In the genomic region with DNA sequence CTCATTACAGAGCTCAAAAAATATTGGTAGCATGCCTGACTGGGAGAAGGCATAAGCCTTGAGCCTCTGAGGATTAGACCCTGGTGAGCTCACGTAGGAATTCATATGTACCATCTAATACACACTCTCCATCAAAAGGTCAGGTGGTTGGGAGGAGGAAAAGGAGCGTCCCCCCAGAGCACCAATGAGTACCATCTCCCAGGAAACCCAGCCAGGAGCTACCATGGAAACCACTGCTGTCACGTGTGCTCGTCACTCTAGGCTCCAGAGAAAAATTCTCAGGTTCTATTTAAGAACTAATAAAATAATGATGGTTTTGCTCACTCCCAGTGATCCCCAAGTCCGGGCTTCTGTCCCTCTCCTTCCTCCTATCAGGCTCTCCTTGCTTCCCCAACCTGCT, we compare ENCODE assay signal across 18 mouse cellular contexts. TPM values are rescaled to one million over a fixed set of nuclear protein-coding genes. Genes with fewer than 3 reads are reported as not detected.
DNase-seq lines count a peak whose midpoint lies in the region; ATAC-seq and TF ChIP-seq lines count a peak whose summit lies in the region.
"Had no signal": no experiment of that assay in that cellular context is flagged by ENCODE, and none has a peak within 500 bp of the region (broad histone marks: within the 10 kb centered on the region; RNA-seq: fewer than 3 reads in every experiment).

No protein-coding gene starts in this region.

- DNase-seq in hindbrain, embryonic 11.5 days (ENCODE audit: low spot score), result no peak
- DNase-seq in brain, embryonic 14.5 days (ENCODE audit: low read depth), result peak; percentile 82
- DNase-seq in kidney, adult 9 months, result no peak
- no peak for DNase-seq in gastrocnemius, postnatal 36 days
- no peak for DNase-seq in urinary bladder, postnatal 25 days (ENCODE audit: low spot score)
- DNase-seq: adrenal gland, postnatal 14 days; cerebellum, adult 11-12 months; heart, postnatal 4 days; lung, adult 18-20 months; thymus, postnatal 4 days had no signal

- no peak overlapping the region for H3K4me3 ChIP-seq in hindbrain, embryonic 12.5 days
- no peak overlapping the region for H3K4me3 ChIP-seq in hindbrain, embryonic 11.5 days (ENCODE audit: low read depth, low read length)
- H3K4me3 ChIP-seq in hindbrain, embryonic 16.5 days (ENCODE audit: low read length), result no peak overlapping the region; the same call in 1 of the 2 replicates
- H3K4me3 ChIP-seq in midbrain, embryonic 15.5 days, result peak overlapping the region; percentile 30; the same call in 1 of the 2 replicates
- H3K4me3 ChIP-seq: limb, embryonic 13.5 days had no signal

- H3K9me3 ChIP-seq in hindbrain, embryonic 12.5 days (replicated peaks), result no peaks in the 10 kb centered on the region
- no peaks in the 10 kb centered on the region for H3K9me3 ChIP-seq in hindbrain, embryonic 11.5 days (ENCODE audit: control insufficient read depth, low read length)
- H3K9me3 ChIP-seq in hindbrain, embryonic 16.5 days (ENCODE audit: control insufficient read depth, low read length), result no peaks in the 10 kb centered on the region
- H3K9me3 ChIP-seq in midbrain, embryonic 15.5 days, result no peaks in the 10 kb centered on the region
- H3K9me3 ChIP-seq: limb, embryonic 13.5 days had no signal

- TF ChIP-seq CTCF in brain, embryonic 14.5 days (IDR thresholded peaks at IDR 0.05; ENCODE audit: borderline replicate concordance, extremely low read depth, insufficient read depth, insufficient read length), result no peak

- H3K4me1 ChIP-seq in hindbrain, embryonic 12.5 days, result peaks cover 18% of the 10 kb centered on the region
- no peaks in the 10 kb centered on the region; the same call in 1 of the 2 replicates for H3K4me1 ChIP-seq in hindbrain, embryonic 11.5 days (replicated peaks; ENCODE audit: control insufficient read depth, insufficient read depth, low read length)
- H3K4me1 ChIP-seq in hindbrain, embryonic 16.5 days (ENCODE audit: control insufficient read depth, insufficient read depth, low read depth, low read length), result peaks cover 11% of the 10 kb centered on the region
- H3K4me1 ChIP-seq in midbrain, embryonic 15.5 days, result peaks cover 38% of the 10 kb centered on the region
- H3K4me1 ChIP-seq: limb, embryonic 13.5 days had no signal

- ATAC-seq in hindbrain, embryonic 12.5 days (ENCODE audit: low FRiP score), result peak; percentile 67
- ATAC-seq in hindbrain, embryonic 11.5 days (ENCODE audit: low FRiP score), result no peak
- peak; percentile 26; the same call in 1 of the 2 replicates for ATAC-seq in hindbrain, embryonic 16.5 days
- peak; percentile 64 for ATAC-seq in midbrain, embryonic 15.5 days (replicated peaks)

- H3K27me3 ChIP-seq in hindbrain, embryonic 12.5 days, result peaks cover 15% of the 10 kb centered on the region
- H3K27me3 ChIP-seq in hindbrain, embryonic 11.5 days (ENCODE audit: control insufficient read depth, insufficient read depth, low read length), result peaks cover 8% of the 10 kb centered on the region
- no peaks in the 10 kb centered on the region for H3K27me3 ChIP-seq in hindbrain, embryonic 16.5 days (replicated peaks; ENCODE audit: control insufficient read depth, insufficient read depth, low read length)
- no peaks in the 10 kb centered on the region; the same call in 1 of the 2 replicates for H3K27me3 ChIP-seq in midbrain, embryonic 15.5 days (replicated peaks)

- H3K27ac ChIP-seq in hindbrain, embryonic 12.5 days, result peak overlapping the region; percentile 72
- H3K27ac ChIP-seq in hindbrain, embryonic 11.5 days (ENCODE audit: low read depth, low read length), result no peak overlapping the region
- peak overlapping the region; percentile 78 for H3K27ac ChIP-seq in hindbrain, embryonic 16.5 days (ENCODE audit: low read depth, low read length)
- peak overlapping the region; percentile 90 for H3K27ac ChIP-seq in midbrain, embryonic 15.5 days
- H3K27ac ChIP-seq: kidney, postnatal 0 days; limb, embryonic 13.5 days; macrophage had no signal

- no peaks in the 10 kb centered on the region for H3K36me3 ChIP-seq in hindbrain, embryonic 12.5 days
- no peaks in the 10 kb centered on the region for H3K36me3 ChIP-seq in hindbrain, embryonic 11.5 days (ENCODE audit: control insufficient read depth, insufficient read depth, low read length)
- H3K36me3 ChIP-seq in hindbrain, embryonic 16.5 days (ENCODE audit: control insufficient read depth, insufficient read depth, low read length), result no peaks in the 10 kb centered on the region
- no peaks in the 10 kb centered on the region for H3K36me3 ChIP-seq in midbrain, embryonic 15.5 days (replicated peaks)
- H3K36me3 ChIP-seq: limb, embryonic 13.5 days had no signal

- TF ChIP-seq POLR2A in brain, embryonic 14.5 days (IDR thresholded peaks at IDR 0.05; ENCODE audit: borderline replicate concordance, extremely low read depth, insufficient read depth, insufficient read length, poor library complexity, severe bottlenecking), result no peak

- H3K4me2 ChIP-seq in hindbrain, embryonic 12.5 days (replicated peaks), result peak overlapping the region; percentile 41; the same call in 1 of the 2 replicates
- H3K4me2 ChIP-seq in hindbrain, embryonic 11.5 days (replicated peaks; ENCODE audit: low read depth, low read length), result no peak overlapping the region
- H3K4me2 ChIP-seq in hindbrain, embryonic 16.5 days (ENCODE audit: low read length), result peak overlapping the region; percentile 57
- peak overlapping the region; percentile 53 for H3K4me2 ChIP-seq in midbrain, embryonic 15.5 days
- H3K4me2 ChIP-seq: heart, embryonic 11.5 days; limb, embryonic 13.5 days had no signal

- WGBS in hindbrain, embryonic 12.5 days, result 45% methylated on average over 5 of the region's 5 CpGs
- WGBS in hindbrain, embryonic 11.5 days, result 68% methylated on average over 5 of the region's 5 CpGs
- 30% methylated on average over 5 of the region's 5 CpGs for WGBS in hindbrain, embryonic 16.5 days
- 19% methylated on average over 5 of the region's 5 CpGs for WGBS in midbrain, embryonic 15.5 days

- peak overlapping the region; percentile 37; the same call in 1 of the 2 replicates for H3K9ac ChIP-seq in hindbrain, embryonic 12.5 days
- no peak overlapping the region for H3K9ac ChIP-seq in hindbrain, embryonic 11.5 days (ENCODE audit: low read depth, low read length)
- no peak overlapping the region; the same call in 1 of the 2 replicates for H3K9ac ChIP-seq in hindbrain, embryonic 16.5 days (ENCODE audit: low read depth, low read length)
- H3K9ac ChIP-seq in midbrain, embryonic 15.5 days, result no peak overlapping the region
- H3K9ac ChIP-seq: limb, embryonic 13.5 days had no signal

- intact Hi-C loops in gastrocnemius, postnatal 36 days (cut with DNase I), result loop anchor here (10.0 kb wide), 1 partner anchor 683 kb away; no protein-coding TSS in a partner anchor

RNA-seq across cellular contexts. Expression of a gene that starts 10.5 kb away (rescaled TPM):
- 20.7 and 21.5 TPM in 2 replicates for polyA plus RNA-seq in hindbrain, embryonic 12.5 days (2016; fragmentation: Nextera tagmentation; extraction: Ambion mirVana)
- polyA plus RNA-seq in hindbrain, embryonic 11.5 days (2014; fragmentation: Nextera tagmentation; extraction: Ambion mirVana), result 10.7 and 12.1 TPM in 2 replicates
- polyA plus RNA-seq in brain, embryonic 14.5 days (2012; rRNA removed), result 21.3 and 28.3 TPM in 2 replicates
- polyA plus RNA-seq in hindbrain, embryonic 16.5 days (2015; fragmentation: Nextera tagmentation; extraction: Ambion mirVana), result 46.6 and 52.6 TPM in 2 replicates
- 58.0 and 61.8 TPM in 2 replicates for polyA plus RNA-seq in midbrain, embryonic 15.5 days (2015; fragmentation: Nextera tagmentation; extraction: Ambion mirVana)
- not detected for total RNA-seq in gastrocnemius, postnatal 36 days (2021)
- total RNA-seq: gastrocnemius, adult 18-20 months had no signal
- polyA plus RNA-seq: macrophage had no signal

RNA-seq across cellular contexts. Expression of a gene that starts 28.8 kb away (rescaled TPM):
- polyA plus RNA-seq in hindbrain, embryonic 12.5 days (2016; fragmentation: Nextera tagmentation; extraction: Ambion mirVana), result 127 TPM in 2 replicates
- polyA plus RNA-seq in hindbrain, embryonic 11.5 days (2014; fragmentation: Nextera tagmentation; extraction: Ambion mirVana), result 133 and 134 TPM in 2 replicates
- 179 and 187 TPM in 2 replicates for polyA plus RNA-seq in brain, embryonic 14.5 days (2012; rRNA removed)
- 197 and 213 TPM in 2 replicates for polyA plus RNA-seq in hindbrain, embryonic 16.5 days (2015; fragmentation: Nextera tagmentation; extraction: Ambion mirVana)
- 228 and 229 TPM in 2 replicates for polyA plus RNA-seq in midbrain, embryonic 15.5 days (2015; fragmentation: Nextera tagmentation; extraction: Ambion mirVana)
- 10 to 100 TPM; 17.3 to 21.9 TPM for total RNA-seq in gastrocnemius, postnatal 36 days (2021)

RNA-seq across cellular contexts. Expression of a gene that starts 48.6 kb away (rescaled TPM):
- not detected in 2 replicates for polyA plus RNA-seq in hindbrain, embryonic 12.5 days (2016; fragmentation: Nextera tagmentation; extraction: Ambion mirVana)
- 0.14 and 0.15 TPM in 2 replicates for polyA plus RNA-seq in hindbrain, embryonic 11.5 days (2014; fragmentation: Nextera tagmentation; extraction: Ambion mirVana)
- polyA plus RNA-seq in brain, embryonic 14.5 days (2012; rRNA removed), result 0.14 and 0.26 TPM in 2 replicates
- polyA plus RNA-seq in hindbrain, embryonic 16.5 days (2015; fragmentation: Nextera tagmentation; extraction: Ambion mirVana), result 1.1 and 1.3 TPM in 2 replicates
- 0.42 and 0.67 TPM in 2 replicates for polyA plus RNA-seq in midbrain, embryonic 15.5 days (2015; fragmentation: Nextera tagmentation; extraction: Ambion mirVana)
- total RNA-seq in gastrocnemius, postnatal 36 days (2021), result under 1 TPM; 0.22 to 0.46 TPM

RNA-seq across cellular contexts. Expression of a gene that starts 48.9 kb away (rescaled TPM):
- polyA plus RNA-seq in hindbrain, embryonic 12.5 days (2016; fragmentation: Nextera tagmentation; extraction: Ambion mirVana), result 54.6 and 60.6 TPM in 2 replicates
- polyA plus RNA-seq in hindbrain, embryonic 11.5 days (2014; fragmentation: Nextera tagmentation; extraction: Ambion mirVana), result 51.2 and 54.9 TPM in 2 replicates
- 45.2 and 52.9 TPM in 2 replicates for polyA plus RNA-seq in brain, embryonic 14.5 days (2012; rRNA removed)
- polyA plus RNA-seq in hindbrain, embryonic 16.5 days (2015; fragmentation: Nextera tagmentation; extraction: Ambion mirVana), result 68.0 and 71.3 TPM in 2 replicates
- 61.2 and 67.6 TPM in 2 replicates for polyA plus RNA-seq in midbrain, embryonic 15.5 days (2015; fragmentation: Nextera tagmentation; extraction: Ambion mirVana)
- 10 to 100 TPM; 22.6 to 23.6 TPM for total RNA-seq in gastrocnemius, postnatal 36 days (2021)
